Mouse (Mus musculus) limb, embryonic 10.5 days (tissue): ENCODE data around the gene Megf8. TPM values are rescaled to one million over a fixed set of nuclear protein-coding genes. Genes with fewer than 3 reads are reported as not detected.
A peak's percentile ranks its signal among the peaks of the same experiment; 100 is the strongest.

ENCODE experiments used
- DNase-seq: peaks from one replicate; pipeline ENCODE4 v3.0.0-alpha.2; 2017; ENCODE audit warnings: low spot score
- H3K27ac ChIP-seq: fragments of 300-500 bp; sonication (generic); 2 replicates; pipeline ENCODE4 v1.5.1; 2016; ENCODE audit warnings: mild to moderate bottlenecking
- H3K27me3 ChIP-seq: fragments of 300-500 bp; sonication (generic); 2 replicates; pipeline ENCODE4 v1.6.1; 2016; ENCODE audit warnings: low read depth, mild to moderate bottlenecking; ENCODE audit not compliant: poor library complexity, severe bottlenecking
- H3K36me3 ChIP-seq: fragments of 300-500 bp; sonication (generic); 2 replicates; pipeline ENCODE4 v1.6.1; 2016; ENCODE audit warnings: mild to moderate bottlenecking, moderate library complexity
- H3K4me1 ChIP-seq: fragments of 300-500 bp; sonication (generic); 2 replicates; pipeline ENCODE4 v1.6.1; 2016
- H3K4me3 ChIP-seq: fragments of 300-500 bp; sonication (generic); 2 replicates; pipeline ENCODE4 v1.5.1; 2016; ENCODE audit warnings: mild to moderate bottlenecking, moderate library complexity
- H3K9me3 ChIP-seq: fragments of 300-500 bp; sonication (generic); replicated peaks from 2 replicates; pipeline ENCODE4 v1.6.1; 2016; ENCODE audit warnings: mild to moderate bottlenecking
- WGBS: fragments of 180-500 bp; shearing (Covaris S2); methylation state at CpG from one replicate; pipeline ENCODE4 v1.1.7; 2016; 5-methylcytosine and 5-hydroxymethylcytosine counted together
- polyA plus RNA-seq: library from polyadenylated mRNA; unstranded; fragments of >200 nt; fragmentation: Nextera tagmentation; extraction: Ambion mirVana; gene quantifications from 2 replicates; pipeline ENCODE4 v1.2.1, GENCODE M21; 2016

The Megf8 gene
- polyA plus RNA-seq, 1 experiment from 2014 or later: 22.2 TPM

- Histone ChIP-seq H3K4me3 (no peak overlapping the region), H3K27ac (no peak overlapping the region), H3K9me3 (no peaks in the 10 kb centered on the region), H3K27me3 (peaks cover 5% of the 10 kb centered on the region; the same call in 1 of the 2 replicates), H3K4me1 (peaks cover 14% of the 10 kb centered on the region), H3K36me3 (peaks cover 61% of the 10 kb centered on the region)
- DNase-seq: no peak
- 87% methylated on average over 12 of the region's 12 CpGs for WGBS
Observed at GRCm38 (mm10) chr7:25385850-25386555, 69.0 kb downstream of the Megf8 start.

GRCm38 (mm10) chr7:25387811-25388440 lies 71.0 kb downstream of the Megf8 start:
- no peak for DNase-seq
- H3K27ac ChIP-seq: no peak overlapping the region
- peaks cover 52% of the 10 kb centered on the region for H3K36me3 ChIP-seq
- no peaks in the 10 kb centered on the region for H3K9me3 ChIP-seq
- no peak overlapping the region for H3K4me3 ChIP-seq
- 95% methylated on average over 18 of the region's 18 CpGs for WGBS
- H3K27me3 ChIP-seq: no peaks in the 10 kb centered on the region
- peaks cover 20% of the 10 kb centered on the region for H3K4me1 ChIP-seq

- Histone ChIP-seq H3K36me3 (peaks cover 42% of the 10 kb centered on the region), H3K4me3 (no peak overlapping the region), H3K4me1 (peaks cover 28% of the 10 kb centered on the region), H3K27ac (no peak overlapping the region), H3K27me3 (no peaks in the 10 kb centered on the region), H3K9me3 (no peaks in the 10 kb centered on the region)
- 88% methylated on average over 7 of the region's 7 CpGs for WGBS
- DNase-seq: no peak
Observed at GRCm38 (mm10) chr7:25388916-25389315, 72.0 kb downstream of the Megf8 start.

GRCm38 (mm10) chr7:25390054-25390770 lies 73.2 kb downstream of the Megf8 start:
- peaks cover 29% of the 10 kb centered on the region for H3K36me3 ChIP-seq
- no peak overlapping the region for H3K4me3 ChIP-seq
- 49% methylated on average over 8 of the region's 8 CpGs for WGBS
- H3K27ac ChIP-seq: no peak overlapping the region
- no peaks in the 10 kb centered on the region for H3K9me3 ChIP-seq
- no peak for DNase-seq
- peaks cover 40% of the 10 kb centered on the region for H3K4me1 ChIP-seq
- H3K27me3 ChIP-seq: 0 out of 2 replicates have a peak, but pooled peaks cover 8% of the 10 kb centered on the region

- Histone ChIP-seq H3K36me3 (peaks cover 23% of the 10 kb centered on the region), H3K4me1 (peaks cover 41% of the 10 kb centered on the region), H3K4me3 (no peak overlapping the region), H3K27ac (no peak overlapping the region), H3K9me3 (no peaks in the 10 kb centered on the region), H3K27me3 (0 out of 2 replicates have a peak, but pooled peaks cover 8% of the 10 kb centered on the region)
- 56% methylated on average over 2 of the region's 2 CpGs for WGBS
- no peak for DNase-seq
Observed at GRCm38 (mm10) chr7:25390986-25391385, 74.0 kb downstream of the Megf8 start.

GRCm38 (mm10) chr7:25391856-25392453 lies 75.0 kb downstream of the Megf8 start:
- Histone ChIP-seq H3K9me3 (no peaks in the 10 kb centered on the region), H3K27me3 (0 out of 2 replicates have a peak, but pooled peaks cover 8% of the 10 kb centered on the region), H3K27ac (no peak overlapping the region), H3K36me3 (peaks cover 18% of the 10 kb centered on the region), H3K4me3 (no peak overlapping the region), H3K4me1 (peaks cover 50% of the 10 kb centered on the region)
- DNase-seq: no peak
- WGBS: 78% methylated on average over 2 of the region's 2 CpGs

- DNase-seq: no peak
- 52% methylated on average over 7 of the region's 7 CpGs for WGBS
- Histone ChIP-seq H3K4me1 (peaks cover 54% of the 10 kb centered on the region), H3K4me3 (no peak overlapping the region), H3K27ac (no peak overlapping the region), H3K36me3 (peaks cover 9% of the 10 kb centered on the region), H3K9me3 (no peaks in the 10 kb centered on the region), H3K27me3 (0 out of 2 replicates have a peak, but pooled peaks cover 8% of the 10 kb centered on the region)
Observed at GRCm38 (mm10) chr7:25392851-25393250, 75.9 kb downstream of the Megf8 start.

GRCm38 (mm10) chr7:25393451-25394210 lies 76.7 kb downstream of the Megf8 start:
- H3K27me3 ChIP-seq: 0 out of 2 replicates have a peak, but pooled peaks cover 8% of the 10 kb centered on the region
- no peak overlapping the region for H3K4me3 ChIP-seq
- WGBS: 78% methylated on average over 8 of the region's 8 CpGs

GRCm38 (mm10) chr7:25394754-25395153 lies 77.8 kb downstream of the Megf8 start:
- Histone ChIP-seq H3K27ac (no peak overlapping the region; the same call in 1 of the 2 replicates), H3K36me3 (no peaks in the 10 kb centered on the region), H3K4me1 (peaks cover 61% of the 10 kb centered on the region), H3K27me3 (0 out of 2 replicates have a peak, but pooled peaks cover 8% of the 10 kb centered on the region), H3K4me3 (peak overlapping the region; percentile 62), H3K9me3 (no peaks in the 10 kb centered on the region)
- 23% methylated on average over 7 of the region's 7 CpGs for WGBS
- no peak for DNase-seq

More at GRCm38 (mm10) chr7:25393451-25394210, 76.7 kb downstream of the Megf8 start:
- Histone ChIP-seq H3K4me1 (peaks cover 62% of the 10 kb centered on the region), H3K36me3 (peaks cover 1% of the 10 kb centered on the region; the same call in 1 of the 2 replicates), H3K27ac (no peak overlapping the region), H3K9me3 (no peaks in the 10 kb centered on the region)
- DNase-seq: no peak

- Histone ChIP-seq H3K4me3 (peak overlapping the region; percentile 62), H3K9me3 (no peaks in the 10 kb centered on the region), H3K27me3 (0 out of 2 replicates have a peak, but pooled peaks cover 8% of the 10 kb centered on the region), H3K4me1 (peaks cover 59% of the 10 kb centered on the region), H3K36me3 (no peaks in the 10 kb centered on the region), H3K27ac (peak overlapping the region; percentile 80)
- no peak for DNase-seq
- WGBS: 1% methylated on average over 22 of the region's 22 CpGs
Observed at GRCm38 (mm10) chr7:25395186-25395557, 78.2 kb downstream of the Megf8 start.

GRCm38 (mm10) chr7:25395558-25396521 lies 78.9 kb downstream of the Megf8 start:
- Histone ChIP-seq H3K27me3 (0 out of 2 replicates have a peak, but pooled peaks cover 8% of the 10 kb centered on the region), H3K9me3 (no peaks in the 10 kb centered on the region), H3K4me3 (peak overlapping the region; percentile 62), H3K27ac (peak overlapping the region; percentile 80), H3K36me3 (no peaks in the 10 kb centered on the region), H3K4me1 (peaks cover 58% of the 10 kb centered on the region)
- WGBS: 7% methylated on average over 52 of the region's 52 CpGs
- peak; percentile 95 for DNase-seq
